Mouse (Mus musculus) cerebellum, postnatal 25 days (tissue): ENCODE results near the gene Vamp4.
A peak's percentile ranks its signal among the peaks of the same experiment; 100 is the strongest.
"Not testable (repeated sequence)": the region's sequence is repeated elsewhere in the genome, so short reads cannot be mapped to it uniquely, and the experiment has no call there.

Experiments used
- DNase-seq, 2 experiments: peaks; one replicate each; pipeline ENCODE4 v3.0.0; 2021; ENCODE audit warnings: mixed read lengths in 2 of 2

Gene Vamp4

GRCm38 (mm10) chr1:162590415-162590997 lies 20.2 kb downstream of the Vamp4 start:
- no peak for DNase-seq

- DNase-seq: no peak
Observed at GRCm38 (mm10) chr1:162597379-162598102, 27.2 kb downstream of the Vamp4 start.

GRCm38 (mm10) chr1:162599617-162600016 lies 29.3 kb downstream of the Vamp4 start:
- no peak for DNase-seq

DNA sequence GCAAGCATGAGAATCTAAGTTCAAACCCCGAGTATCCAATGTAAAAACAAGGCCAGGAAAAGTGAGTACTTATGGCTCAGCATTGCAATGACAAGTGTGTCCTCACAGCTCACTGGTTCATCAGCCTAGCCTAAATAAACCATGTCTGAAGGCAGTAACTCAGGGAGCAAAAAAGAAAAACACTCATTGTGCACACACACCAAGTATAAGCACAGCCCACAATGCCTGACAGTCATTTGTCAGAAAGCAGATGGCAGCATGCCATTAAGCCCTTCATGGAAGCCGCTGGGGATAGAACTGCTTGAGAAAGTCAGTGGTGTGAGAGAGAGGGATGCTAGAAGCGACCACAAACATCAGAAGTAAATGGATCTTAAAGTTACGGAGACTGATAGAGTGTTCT lies 31.0 kb downstream of the Vamp4 start:
- peak in 1 of 2 experiments; percentile 14 for DNase-seq

GRCm38 (mm10) chr1:162608127-162608526 lies 37.8 kb downstream of the Vamp4 start:
- no peak for DNase-seq

GRCm38 (mm10) chr1:162609633-162610250 lies 39.4 kb downstream of the Vamp4 start:
- DNase-seq: no peak

DNA sequence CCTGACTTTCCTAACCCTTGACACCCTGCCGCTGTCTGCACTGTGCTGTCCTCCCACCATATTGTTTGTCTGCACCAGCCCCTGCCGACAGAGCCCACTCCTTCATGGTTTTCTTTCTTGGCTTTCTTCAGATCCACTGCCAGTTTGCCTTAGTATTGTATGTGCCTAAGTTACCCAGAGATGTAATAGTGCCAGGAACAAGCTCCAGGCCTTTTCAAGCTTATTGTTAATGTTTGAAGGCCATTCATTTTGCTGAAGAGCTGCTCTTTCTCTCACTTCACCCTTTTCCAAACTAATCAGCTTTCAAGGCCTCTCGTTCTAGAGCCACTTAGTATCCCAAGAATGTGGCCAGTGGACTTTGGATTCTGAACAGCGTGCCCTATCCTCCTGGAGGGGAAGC lies 40.9 kb downstream of the Vamp4 start:
- no peak for DNase-seq

- DNase-seq: no peak
Observed at GRCm38 (mm10) chr1:162615511-162615910, 45.2 kb downstream of the Vamp4 start.

- no peak for DNase-seq
Observed at GRCm38 (mm10) chr1:162620487-162620886, 50.2 kb downstream of the Vamp4 start.

GRCm38 (mm10) chr1:162623895-162624294 lies 53.6 kb downstream of the Vamp4 start:
- no peak for DNase-seq

DNA sequence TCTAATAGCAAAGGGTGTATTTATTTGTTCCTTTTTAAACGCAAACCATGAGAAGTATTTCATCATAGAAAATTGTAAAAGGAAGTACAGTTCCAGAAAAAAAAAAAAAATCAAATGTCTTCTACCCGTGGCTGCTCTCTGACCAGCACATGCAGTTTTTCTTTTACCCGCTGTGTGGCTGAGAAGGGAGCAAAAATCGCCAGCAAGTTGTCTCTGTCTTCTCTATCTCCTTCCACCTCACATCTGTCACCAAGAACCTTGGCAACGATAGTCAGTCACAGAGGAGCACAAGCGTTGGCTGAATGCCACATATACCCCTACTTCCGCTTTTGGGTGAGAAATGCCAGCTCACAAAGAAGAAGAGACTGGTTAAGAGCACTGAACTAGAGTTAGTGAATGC lies 54.9 kb downstream of the Vamp4 start:
- DNase-seq: no peak

- not testable (repeated sequence) for DNase-seq
Observed at GRCm38 (mm10) chr1:162627821-162628220, 57.5 kb downstream of the Vamp4 start.

GRCm38 (mm10) chr1:162628326-162628725 lies 58.0 kb downstream of the Vamp4 start:
- DNase-seq: not testable (repeated sequence)

DNA sequence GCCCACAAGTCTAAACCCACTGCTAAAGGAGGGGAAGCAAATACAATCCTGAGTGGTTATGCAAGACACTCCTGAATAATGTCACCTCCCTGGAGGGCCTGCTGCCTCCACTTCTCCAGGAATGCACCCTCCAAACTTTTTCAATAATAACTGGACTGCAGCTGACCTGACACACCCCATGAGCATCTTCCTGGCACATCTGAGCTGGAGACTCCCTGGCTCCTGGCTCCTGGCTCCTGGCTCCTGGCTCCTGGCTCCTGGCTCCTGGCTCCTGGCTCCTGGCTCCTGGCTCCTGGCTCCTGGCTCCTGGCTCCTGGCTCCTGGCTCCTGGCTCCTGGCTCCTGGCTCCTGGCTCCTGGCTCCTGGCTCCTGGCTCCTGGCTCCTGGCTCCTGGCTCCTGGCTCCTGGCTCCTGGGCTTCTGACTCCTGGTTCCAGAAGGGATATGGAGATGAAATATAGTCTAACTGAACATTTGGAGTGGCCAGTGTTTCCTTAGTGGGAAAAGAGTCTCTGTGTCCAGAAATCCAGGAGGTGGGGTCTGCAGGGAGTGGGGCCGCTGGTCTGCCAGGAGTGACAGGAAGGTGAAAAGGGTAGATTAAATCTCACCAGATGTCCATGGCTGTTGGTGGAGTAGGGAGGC lies 65.1 kb downstream of the Vamp4 start:
- DNase-seq: peak; percentile 61 to 68

DNA sequence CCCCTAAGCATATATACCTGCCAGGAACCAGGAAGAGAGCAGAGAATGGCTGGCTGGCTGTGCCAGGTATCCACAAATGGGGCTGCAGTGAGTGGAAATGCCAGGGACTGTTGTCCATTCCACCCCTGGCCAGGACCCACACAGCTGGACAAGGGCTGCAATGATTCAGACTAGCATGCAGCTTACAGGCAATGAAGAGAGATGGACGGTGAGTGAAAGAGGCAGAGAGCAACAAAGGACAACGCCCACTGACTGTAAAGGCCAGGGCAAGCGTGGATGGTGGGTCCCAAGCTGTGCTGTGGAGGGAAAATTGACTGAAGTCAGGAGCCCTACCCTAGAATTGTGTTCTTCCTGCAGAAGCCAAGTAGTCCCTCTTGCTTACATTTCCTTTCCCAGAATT lies 66.2 kb downstream of the Vamp4 start:
- DNase-seq: no peak

- DNase-seq: no peak
Observed at GRCm38 (mm10) chr1:162638535-162638934, 68.2 kb downstream of the Vamp4 start.

DNA sequence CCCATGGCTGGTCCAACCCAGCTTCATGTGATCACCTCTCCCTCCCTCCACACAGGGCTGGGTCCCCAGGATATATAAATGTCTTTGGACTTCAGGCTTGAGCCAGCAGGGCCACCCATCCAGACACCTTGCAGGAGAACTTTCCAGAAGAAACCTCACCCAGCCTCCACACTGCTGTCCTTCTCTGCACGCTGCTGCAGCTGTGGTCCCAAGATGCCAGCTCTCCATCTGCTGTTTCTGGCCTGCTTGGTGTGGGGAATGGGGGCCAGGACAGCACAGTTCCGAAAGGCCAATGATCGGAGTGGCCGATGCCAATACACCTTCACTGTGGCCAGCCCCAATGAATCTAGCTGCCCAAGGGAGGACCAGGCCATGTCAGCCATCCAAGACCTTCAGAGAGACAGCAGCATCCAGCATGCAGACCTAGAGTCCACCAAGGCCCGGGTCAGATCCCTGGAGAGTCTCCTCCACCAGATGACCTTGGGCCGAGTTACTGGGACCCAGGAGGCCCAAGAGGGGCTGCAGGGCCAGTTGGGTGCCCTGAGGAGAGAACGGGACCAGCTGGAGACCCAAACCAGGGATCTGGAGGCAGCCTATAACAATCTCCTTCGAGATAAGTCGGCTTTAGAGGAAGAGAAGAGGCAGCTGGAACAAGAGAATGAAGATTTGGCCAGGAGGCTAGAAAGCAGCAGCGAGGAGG lies 68.9 kb downstream of the Vamp4 start, which contains the start of gene Myoc:
Gene Myoc (plus strand): TSS at position 105 of the 700 bp plus-strand sequence.
- no peak for DNase-seq

GRCm38 (mm10) chr1:162639861-162640260 lies 69.5 kb downstream of the Vamp4 start:
- DNase-seq: no peak

DNA sequence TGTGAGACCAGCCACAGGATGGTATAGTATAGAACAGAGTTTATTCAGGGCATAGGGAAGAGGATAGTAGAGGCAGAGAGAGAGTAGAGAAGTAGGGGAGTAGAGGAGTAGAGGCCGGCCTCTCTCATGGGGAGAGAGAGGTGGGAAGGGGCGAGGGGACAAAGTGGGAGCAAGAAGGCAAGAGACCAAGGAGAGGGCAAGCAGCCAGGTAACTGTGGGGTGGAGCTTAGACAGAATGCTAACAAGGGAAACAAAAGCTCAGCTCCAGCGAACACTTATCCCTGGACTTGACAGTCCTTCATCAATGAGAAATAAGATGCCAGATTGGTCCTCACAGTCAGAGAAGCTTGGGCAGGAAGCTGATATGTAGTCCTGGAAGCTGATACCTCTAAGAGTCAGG lies 72.3 kb downstream of the Vamp4 start:
- DNase-seq: peak in 1 of 2 experiments; percentile 34

GRCm38 (mm10) chr1:162643752-162644151 lies 73.4 kb downstream of the Vamp4 start:
- peak; percentile 82 to 87 for DNase-seq

DNA sequence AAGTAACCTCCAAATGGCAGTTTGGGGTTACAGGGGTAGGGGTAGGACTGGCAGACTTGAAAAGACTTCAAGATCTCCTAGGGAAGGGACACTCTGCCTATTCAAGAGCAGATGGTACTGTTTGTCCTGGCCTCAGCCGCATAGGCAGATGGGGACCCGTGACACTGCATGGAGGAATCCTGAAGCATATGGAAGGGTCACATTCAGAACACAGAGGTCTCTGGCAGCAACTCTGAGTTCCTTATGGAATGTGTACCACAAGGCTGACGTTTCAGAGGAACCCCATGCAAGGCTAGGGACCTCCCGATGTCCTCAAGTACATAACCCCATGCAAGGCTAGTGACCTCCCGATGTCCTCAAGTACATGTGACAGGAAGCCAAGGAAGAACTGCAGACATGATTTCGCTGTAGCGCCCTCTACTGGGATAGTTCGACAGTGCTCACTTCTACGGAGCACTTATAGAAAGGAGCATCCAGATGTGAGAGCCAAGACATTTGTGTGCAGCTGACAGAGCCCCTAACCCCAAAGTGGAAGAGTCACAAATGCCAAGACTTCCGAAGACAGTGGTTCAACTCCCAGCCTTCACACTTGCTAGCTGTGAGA lies 75.9 kb downstream of the Vamp4 start:
- peak; percentile 59 for DNase-seq

GRCm38 (mm10) chr1:162648416-162648815 lies 78.1 kb downstream of the Vamp4 start:
- no peak for DNase-seq
